ENCODE assay signal across 8 mouse cellular contexts in genomic region chr2:30983024-30983423, GRCm38 (mm10). TPM values are rescaled to one million over a fixed set of nuclear protein-coding genes. Genes with fewer than 3 reads are reported as not detected.
A peak's percentile ranks its signal among the peaks of the same experiment; 100 is the strongest.
DNase-seq lines count a peak whose midpoint lies in the region; ATAC-seq lines count a peak whose summit lies in the region.

No protein-coding gene starts in this region.

- peaks cover 2% of the 10 kb centered on the region; the same call in 1 of the 2 replicates for H3K4me1 ChIP-seq in neural tube, embryonic 11.5 days (ENCODE audit: control insufficient read depth, insufficient read depth, low read length)
- peaks cover 32% of the 10 kb centered on the region for H3K4me1 ChIP-seq in limb, embryonic 10.5 days
- peaks cover 2% of the 10 kb centered on the region; the same call in 1 of the 2 replicates for H3K4me1 ChIP-seq in stomach, embryonic 14.5 days (ENCODE audit: control insufficient read depth, insufficient read depth, low read length)

- 56% methylated on average over 7 of the region's 7 CpGs for WGBS in neural tube, embryonic 11.5 days
- 56% methylated on average over 7 of the region's 7 CpGs for WGBS in limb, embryonic 10.5 days
- WGBS in stomach, embryonic 14.5 days: 44% methylated on average over 7 of the region's 7 CpGs

- no peaks in the 10 kb centered on the region for H3K27me3 ChIP-seq in neural tube, embryonic 11.5 days (ENCODE audit: control insufficient read depth, insufficient read depth, low read length)
- H3K27me3 ChIP-seq in limb, embryonic 10.5 days (ENCODE audit: low read depth, poor library complexity, severe bottlenecking): no peaks in the 10 kb centered on the region
- H3K27me3 ChIP-seq in stomach, embryonic 14.5 days (ENCODE audit: control insufficient read depth, insufficient read depth, low read length): no peaks in the 10 kb centered on the region

- DNase-seq in CD4-positive, CD25-positive, alpha-beta regulatory T cell, adult 2 months (ENCODE audit: low read depth, low spot score): peak; percentile 24
- no peak for DNase-seq in neural tube, embryonic 11.5 days (ENCODE audit: low spot score)
- no peak for DNase-seq in neural tube, embryonic 10.5 days (ENCODE audit: extremely low spot score, low spot score)
- no peak for DNase-seq in limb, embryonic 10.5 days (ENCODE audit: low spot score)
- DNase-seq in urinary bladder, postnatal 36 days (ENCODE audit: low spot score in 2 of 2): no peak
- no peak for DNase-seq in left cerebral cortex, adult 11 months (ENCODE audit: low spot score)

- peak overlapping the region; percentile 57 for H3K4me2 ChIP-seq in neural tube, embryonic 11.5 days (ENCODE audit: low read depth)
- peak overlapping the region; percentile 72 for H3K4me2 ChIP-seq in stomach, embryonic 14.5 days (replicated peaks; ENCODE audit: low read depth, low read length)

- H3K9me3 ChIP-seq in neural tube, embryonic 11.5 days (ENCODE audit: control insufficient read depth, low read length): no peaks in the 10 kb centered on the region
- no peaks in the 10 kb centered on the region for H3K9me3 ChIP-seq in limb, embryonic 10.5 days (replicated peaks)
- H3K9me3 ChIP-seq in stomach, embryonic 14.5 days (ENCODE audit: control insufficient read depth, low read depth, low read length): no peaks in the 10 kb centered on the region

- no peak overlapping the region for H3K9ac ChIP-seq in neural tube, embryonic 11.5 days (ENCODE audit: low read length)
- H3K9ac ChIP-seq in stomach, embryonic 14.5 days (replicated peaks; ENCODE audit: low read depth, low read length): no peak overlapping the region

- peaks cover 7% of the 10 kb centered on the region for H3K36me3 ChIP-seq in neural tube, embryonic 11.5 days (ENCODE audit: control insufficient read depth, insufficient read depth, low read length)
- peaks cover 21% of the 10 kb centered on the region for H3K36me3 ChIP-seq in limb, embryonic 10.5 days
- H3K36me3 ChIP-seq in stomach, embryonic 14.5 days (ENCODE audit: control insufficient read depth, insufficient read depth, low read length): peaks cover 9% of the 10 kb centered on the region

- H3K27ac ChIP-seq in neural tube, embryonic 11.5 days (ENCODE audit: low read depth, low read length): no peak overlapping the region
- H3K27ac ChIP-seq in limb, embryonic 10.5 days: no peak overlapping the region
- no peak overlapping the region for H3K27ac ChIP-seq in stomach, embryonic 14.5 days (ENCODE audit: low read length)

- H3K4me3 ChIP-seq in neural tube, embryonic 11.5 days (ENCODE audit: low read depth, low read length): peak overlapping the region; percentile 85; the same call in 1 of the 2 replicates
- H3K4me3 ChIP-seq in limb, embryonic 10.5 days: peak overlapping the region; percentile 88
- H3K4me3 ChIP-seq in stomach, embryonic 14.5 days (ENCODE audit: low read depth, low read length): peak overlapping the region; percentile 86

- ATAC-seq in CD4-positive, CD25-positive, alpha-beta regulatory T cell, adult 4 months: no peak
- no peak for ATAC-seq in neural tube, embryonic 11.5 days (ENCODE audit: insufficient read depth, low FRiP score, low TSS enrichment)
- no peak for ATAC-seq in stomach, embryonic 14.5 days (ENCODE audit: insufficient number of reproducible peaks, insufficient read depth, low FRiP score, low read depth)

RNA-seq across cellular contexts. Expression of gene Usp20, which starts 0.9 kb away (rescaled TPM):
- polyA plus RNA-seq in CD4-positive, CD25-positive, alpha-beta regulatory T cell, adult 4 months (2017; shearing (Covaris generic)): 10 to 100 TPM; 11.0 to 25.8 TPM
- 17.9 and 18.2 TPM in 2 replicates for polyA plus RNA-seq in neural tube, embryonic 11.5 days (2014; fragmentation: Nextera tagmentation; extraction: Ambion mirVana)
- polyA plus RNA-seq in limb, embryonic 10.5 days (2016; fragmentation: Nextera tagmentation; extraction: Ambion mirVana): 10.9 and 18.1 TPM in 2 replicates
- polyA plus RNA-seq in stomach, embryonic 14.5 days (2014; fragmentation: Nextera tagmentation; extraction: Ambion mirVana): 13.4 and 13.8 TPM in 2 replicates

RNA-seq across cellular contexts. Expression of gene BC005624, which starts 1.0 kb away (rescaled TPM):
- 100 to 1,000 TPM in 1 of 2 experiments, 10 to 100 TPM in 1; 86.1 to 107 TPM for polyA plus RNA-seq in CD4-positive, CD25-positive, alpha-beta regulatory T cell, adult 4 months (2017; shearing (Covaris generic))
- polyA plus RNA-seq in neural tube, embryonic 11.5 days (2014; fragmentation: Nextera tagmentation; extraction: Ambion mirVana): 62.4 and 70.7 TPM in 2 replicates
- 47.1 and 50.5 TPM in 2 replicates for polyA plus RNA-seq in limb, embryonic 10.5 days (2016; fragmentation: Nextera tagmentation; extraction: Ambion mirVana)
- 46.9 and 48.2 TPM in 2 replicates for polyA plus RNA-seq in stomach, embryonic 14.5 days (2014; fragmentation: Nextera tagmentation; extraction: Ambion mirVana)

RNA-seq across cellular contexts. Expression of gene Tor1a, which starts 15.3 kb away (rescaled TPM):
- 10 to 100 TPM; 66.2 to 86.1 TPM for polyA plus RNA-seq in CD4-positive, CD25-positive, alpha-beta regulatory T cell, adult 4 months (2017; shearing (Covaris generic))
- polyA plus RNA-seq in neural tube, embryonic 11.5 days (2014; fragmentation: Nextera tagmentation; extraction: Ambion mirVana): 71.0 and 81.8 TPM in 2 replicates
- polyA plus RNA-seq in limb, embryonic 10.5 days (2016; fragmentation: Nextera tagmentation; extraction: Ambion mirVana): 76.7 and 77.7 TPM in 2 replicates
- 66.0 and 68.6 TPM in 2 replicates for polyA plus RNA-seq in stomach, embryonic 14.5 days (2014; fragmentation: Nextera tagmentation; extraction: Ambion mirVana)

RNA-seq across cellular contexts. Expression of gene Tor1b, which starts 30.3 kb away (rescaled TPM):
- 10 to 100 TPM; 24.5 to 25.6 TPM for polyA plus RNA-seq in CD4-positive, CD25-positive, alpha-beta regulatory T cell, adult 4 months (2017; shearing (Covaris generic))
- polyA plus RNA-seq in neural tube, embryonic 11.5 days (2014; fragmentation: Nextera tagmentation; extraction: Ambion mirVana): 20.7 and 22.7 TPM in 2 replicates
- polyA plus RNA-seq in limb, embryonic 10.5 days (2016; fragmentation: Nextera tagmentation; extraction: Ambion mirVana): 26.7 and 27.6 TPM in 2 replicates
- polyA plus RNA-seq in stomach, embryonic 14.5 days (2014; fragmentation: Nextera tagmentation; extraction: Ambion mirVana): 35.4 and 39.1 TPM in 2 replicates

RNA-seq across cellular contexts. Expression of gene Ptges, which starts 53.4 kb away (rescaled TPM):
- not detected for polyA plus RNA-seq in CD4-positive, CD25-positive, alpha-beta regulatory T cell, adult 4 months (2017; shearing (Covaris generic))
- polyA plus RNA-seq in neural tube, embryonic 11.5 days (2014; fragmentation: Nextera tagmentation; extraction: Ambion mirVana): 2.6 and 4.3 TPM in 2 replicates
- polyA plus RNA-seq in limb, embryonic 10.5 days (2016; fragmentation: Nextera tagmentation; extraction: Ambion mirVana): 10.1 and 11.8 TPM in 2 replicates
- 6.5 and 9.2 TPM in 2 replicates for polyA plus RNA-seq in stomach, embryonic 14.5 days (2014; fragmentation: Nextera tagmentation; extraction: Ambion mirVana)
